Mouse (Mus musculus): ENCODE measurements around the gene Tbcel.

Tbcel gene

DNA sequence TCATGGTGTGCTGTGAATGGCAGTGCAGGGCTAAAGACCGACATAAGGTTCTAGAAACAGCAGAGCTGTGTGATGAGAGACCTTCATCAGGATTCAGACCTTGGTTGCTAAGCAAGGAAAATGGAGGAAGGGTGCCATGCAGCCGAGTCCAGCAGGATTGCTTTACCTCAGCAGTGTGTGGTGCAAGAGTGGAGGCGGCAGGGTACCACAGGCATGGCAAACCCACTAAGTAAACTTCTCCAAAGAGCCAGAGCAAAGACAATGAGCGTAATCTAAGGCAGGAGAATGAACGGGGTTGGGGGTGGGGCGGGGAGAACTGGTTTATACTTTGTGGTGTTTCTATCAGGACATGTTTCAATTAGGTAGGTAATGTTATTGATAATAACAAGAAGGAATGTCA, 58.6 kb downstream of the Tbcel start:
- no peak for DNase-seq (ENCODE audit: low read depth, low spot score)

DNA sequence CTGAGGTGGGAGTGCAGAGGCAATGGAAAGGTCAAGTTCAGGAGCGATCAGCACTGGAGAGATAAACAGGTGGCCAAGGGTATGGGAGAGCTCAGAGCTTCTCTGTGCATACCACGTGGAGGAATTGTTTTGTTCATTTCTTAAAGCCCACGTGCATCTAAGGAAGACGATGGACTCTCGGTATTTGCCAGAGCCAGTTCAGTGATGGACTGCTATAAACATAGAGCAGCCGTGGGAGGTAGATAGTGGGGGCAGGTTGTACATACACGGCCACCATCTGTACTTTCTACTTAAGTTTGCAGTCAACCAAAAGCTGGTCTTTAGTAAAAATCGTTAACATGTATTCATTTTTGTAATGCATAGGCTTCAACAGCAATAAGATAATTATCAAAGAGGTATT, 65.5 kb downstream of the Tbcel start:
- DNase-seq (ENCODE audit: low read depth, low spot score), result no peak

DNA sequence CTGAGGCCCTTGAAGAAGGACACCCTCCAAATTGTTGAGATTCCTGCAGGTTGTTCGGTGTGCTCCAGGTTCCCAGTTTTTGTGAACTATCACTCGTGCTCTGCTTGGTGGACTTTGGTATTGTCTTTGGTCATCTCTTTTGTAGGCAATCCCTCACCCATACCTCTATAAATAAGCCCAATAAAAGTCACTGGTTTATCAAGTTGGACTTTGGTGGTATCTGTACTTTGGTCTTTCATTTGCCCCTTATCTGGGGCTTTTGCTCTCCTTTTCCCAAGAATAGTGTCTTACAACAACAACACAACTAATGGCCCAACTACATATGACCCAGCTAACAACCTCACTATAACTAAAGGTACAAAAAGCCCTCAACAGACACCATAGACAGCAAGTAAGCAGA, 66.4 kb downstream of the Tbcel start:
- DNase-seq (ENCODE audit: low read depth, low spot score), result no peak

GRCm38 (mm10) chr9:42439446-42439845, 68.2 kb downstream of the Tbcel start:
- DNase-seq (ENCODE audit: low read depth, low spot score), result no peak

DNA sequence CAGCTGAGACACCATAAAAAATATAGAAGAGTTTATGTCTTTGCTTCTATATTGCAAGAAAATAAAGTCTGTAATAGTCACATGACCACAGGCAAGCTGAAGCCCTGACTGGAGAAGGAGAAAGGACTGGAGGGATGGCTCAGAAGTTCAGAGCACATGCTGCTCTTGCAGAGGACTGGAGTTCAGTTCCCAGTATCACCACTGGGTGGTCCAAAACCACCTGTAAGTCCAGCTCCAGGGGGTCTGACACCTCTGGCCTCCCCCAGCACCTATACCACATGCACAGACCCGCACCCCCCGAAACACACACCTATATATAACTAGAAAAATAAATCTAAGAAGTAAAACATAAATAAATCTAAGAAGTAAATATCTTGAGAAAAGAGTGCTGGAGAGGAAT, 75.5 kb downstream of the Tbcel start:
- DNase-seq (ENCODE audit: low read depth, low spot score), result no peak

DNA sequence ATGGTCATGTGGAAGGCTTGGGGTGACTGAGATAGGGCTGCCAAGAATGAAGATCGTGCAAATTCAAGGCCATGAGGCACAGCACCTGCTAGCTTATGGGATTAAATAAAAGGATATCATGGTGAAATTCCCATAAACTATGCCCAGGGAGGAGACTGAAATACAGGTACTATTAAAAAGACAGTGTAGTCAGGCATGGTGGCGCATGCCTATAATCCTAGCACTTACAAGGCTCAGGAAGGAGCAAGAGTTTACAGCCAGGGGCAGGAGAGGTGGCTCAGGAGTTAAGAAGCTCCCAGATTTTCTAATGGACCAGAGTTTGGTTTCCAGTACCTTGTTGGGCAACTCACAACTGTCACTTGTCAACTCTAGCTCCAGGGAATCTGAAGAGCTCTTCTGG, 76.0 kb downstream of the Tbcel start:
- no peak for DNase-seq (ENCODE audit: low read depth, low spot score)

DNA sequence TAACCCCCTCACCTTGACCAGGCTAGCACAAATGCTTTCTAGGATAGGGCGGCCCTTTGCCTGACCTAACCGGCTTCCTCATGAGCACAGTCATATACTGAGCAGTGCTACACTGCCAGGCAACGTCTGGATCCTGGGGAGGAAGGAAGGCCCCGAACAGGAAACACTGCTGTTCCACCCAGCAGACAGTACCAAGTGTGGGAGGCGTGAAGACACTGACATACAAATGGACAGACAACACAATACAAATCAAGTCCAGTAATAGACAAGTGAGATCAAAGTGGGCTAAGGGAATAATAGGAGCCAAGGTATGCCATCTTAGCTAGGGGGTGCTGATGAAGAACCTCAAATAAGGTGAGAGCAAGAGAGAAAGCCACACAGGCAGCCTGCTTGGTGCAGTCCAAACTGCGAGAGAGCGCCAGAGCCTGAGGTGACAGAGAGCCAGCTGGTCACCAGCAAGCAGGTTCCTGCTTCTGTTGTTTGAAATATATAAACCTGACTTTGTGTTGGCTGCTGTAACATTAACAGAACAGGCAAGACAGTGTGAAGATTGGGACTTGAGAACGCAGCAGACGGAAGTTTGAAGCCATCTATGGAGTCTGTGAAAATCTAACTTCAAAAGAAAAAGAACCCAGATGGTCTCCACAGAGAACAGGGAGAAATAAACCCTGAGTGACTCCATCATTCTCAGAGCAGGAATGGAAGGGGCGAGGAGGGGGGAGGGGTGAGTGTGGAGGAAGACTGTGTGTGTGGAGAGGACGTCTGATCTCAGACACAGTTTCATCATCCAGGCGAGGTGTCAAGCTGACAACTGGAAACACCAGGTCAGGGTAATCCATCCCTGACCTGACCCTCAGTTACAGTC, 79.3 kb downstream of the Tbcel start:
- no peak for DNase-seq (ENCODE audit: low read depth, low spot score)

DNA sequence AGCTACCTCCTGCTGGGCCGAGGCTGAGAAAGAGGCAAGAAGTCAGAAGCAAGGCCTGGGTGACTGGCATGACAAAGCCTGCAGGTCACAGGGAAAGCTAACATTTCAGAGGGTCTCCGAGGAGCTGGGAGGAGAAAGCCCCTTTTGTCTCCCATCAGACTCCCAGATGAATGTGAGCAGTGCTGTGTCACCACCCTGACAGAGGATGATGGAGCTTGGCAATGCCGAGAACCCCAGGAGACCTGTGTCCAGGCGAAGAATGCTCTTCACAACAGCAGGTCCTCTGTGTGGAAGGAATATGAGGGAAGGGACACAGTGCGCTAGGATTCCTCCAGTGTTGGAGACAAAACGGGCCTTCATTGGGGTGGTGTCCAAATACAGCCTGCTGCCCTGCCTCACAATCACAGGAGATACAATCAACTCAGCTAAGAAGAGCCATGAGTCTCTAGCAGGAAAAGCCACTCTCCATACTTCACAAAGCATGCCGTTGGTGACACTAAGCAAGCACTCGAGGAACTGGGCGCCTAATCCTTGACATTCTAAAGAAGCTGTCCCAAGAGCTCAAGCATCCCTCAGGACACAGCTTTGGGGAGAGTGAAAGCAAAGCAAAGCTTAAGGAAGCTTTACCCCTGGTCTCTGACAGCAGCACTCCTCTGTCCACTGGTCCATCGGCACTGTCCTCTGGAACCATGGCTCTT, 80.8 kb downstream of the Tbcel start:
- no peak for DNase-seq (ENCODE audit: low read depth, low spot score)

- DNase-seq (ENCODE audit: low read depth, low spot score), result no peak
Measured at GRCm38 (mm10) chr9:42423649-42424048, 84.0 kb downstream of the Tbcel start.

DNA sequence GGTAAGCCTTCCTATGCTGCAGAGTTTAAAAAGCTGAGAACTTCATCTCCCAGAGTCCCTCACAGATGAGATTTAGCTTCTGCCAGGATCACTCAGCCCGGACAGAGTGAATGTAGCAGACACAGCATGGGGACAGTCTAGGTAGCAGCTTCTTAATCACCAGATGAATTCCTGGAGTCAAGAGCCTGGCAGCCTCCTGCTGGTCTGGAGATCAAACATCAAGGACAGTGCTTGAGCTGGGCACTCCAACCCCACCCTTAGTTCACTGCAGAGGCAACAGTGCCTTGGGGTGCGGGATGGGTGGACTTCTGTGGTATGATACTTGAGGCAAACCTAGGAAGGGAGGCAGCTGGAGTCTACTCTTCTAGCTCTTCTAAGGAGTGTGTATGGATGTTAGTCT, 87.9 kb downstream of the Tbcel start:
- DNase-seq (ENCODE audit: low read depth, low spot score), result no peak

GRCm38 (mm10) chr9:42418786-42419185, 88.8 kb downstream of the Tbcel start:
- DNase-seq (ENCODE audit: low read depth, low spot score), result no peak

DNA sequence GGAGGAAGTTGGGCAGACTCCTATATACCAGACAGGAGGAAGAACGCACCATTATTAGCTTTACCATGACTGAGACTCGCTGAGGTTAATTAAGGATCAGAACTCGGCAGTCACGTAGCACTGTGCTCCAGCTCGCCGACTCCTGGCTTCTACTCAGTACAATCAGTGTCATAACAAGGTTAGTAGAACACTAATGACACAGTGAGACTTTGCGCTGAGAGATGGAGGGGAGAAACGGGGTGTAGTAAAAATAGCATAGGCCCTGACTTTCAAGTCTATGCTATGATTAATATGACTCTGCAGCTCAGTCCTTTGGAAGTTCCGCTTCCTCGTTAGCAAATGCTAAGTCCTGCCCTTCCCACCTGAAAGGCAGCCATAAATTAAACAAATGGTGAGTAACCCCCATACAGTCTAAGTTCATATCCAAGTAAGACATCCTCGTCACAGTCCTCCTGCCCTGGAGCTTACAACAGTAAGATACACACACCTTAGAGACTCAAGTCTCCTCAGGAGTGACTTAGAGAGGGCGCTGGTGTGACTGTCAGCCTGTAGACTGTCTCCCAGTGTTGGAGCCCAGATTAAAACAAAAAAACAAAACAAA, 90.2 kb downstream of the Tbcel start:
- no peak for DNase-seq (ENCODE audit: low read depth, low spot score)

GRCm38 (mm10) chr9:42415184-42415583, 92.4 kb downstream of the Tbcel start:
- no peak for DNase-seq (ENCODE audit: low read depth, low spot score)

DNA sequence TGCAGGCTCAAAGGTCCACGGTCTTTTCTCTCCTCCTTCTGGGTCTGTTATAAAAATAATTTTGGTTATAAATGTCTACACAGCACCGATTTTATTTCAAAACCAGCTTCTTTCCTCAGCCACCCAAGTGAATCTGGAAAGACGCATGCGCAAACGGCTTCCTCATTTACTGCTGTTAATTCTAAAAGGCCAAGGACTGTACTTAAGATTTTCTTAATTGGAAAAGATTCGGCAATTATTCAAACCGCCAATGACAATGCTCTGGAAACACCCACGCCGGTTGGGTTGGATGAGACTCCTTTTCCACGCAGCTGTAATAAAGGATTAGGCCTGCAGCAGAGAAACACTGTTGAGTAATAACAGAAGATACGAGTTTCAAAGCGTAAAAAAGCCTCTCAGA, 94.3 kb downstream of the Tbcel start:
- no peak for DNase-seq (ENCODE audit: low read depth, low spot score)

GRCm38 (mm10) chr9:42411296-42411695, 96.3 kb downstream of the Tbcel start:
- no peak for DNase-seq (ENCODE audit: low read depth, low spot score)

GRCm38 (mm10) chr9:42405736-42406135, 101.9 kb downstream of the Tbcel start:
- DNase-seq (ENCODE audit: low read depth, low spot score), result no peak

GRCm38 (mm10) chr9:42401486-42401885, 106.1 kb downstream of the Tbcel start:
- no peak for DNase-seq (ENCODE audit: low read depth, low spot score)

- DNase-seq (ENCODE audit: low read depth, low spot score), result no peak
Measured at GRCm38 (mm10) chr9:42399829-42400228, 107.8 kb downstream of the Tbcel start, which contains the start of gene Tecta. Gene Tecta, minus strand, starts transcription at chr9:42399929.

DNA sequence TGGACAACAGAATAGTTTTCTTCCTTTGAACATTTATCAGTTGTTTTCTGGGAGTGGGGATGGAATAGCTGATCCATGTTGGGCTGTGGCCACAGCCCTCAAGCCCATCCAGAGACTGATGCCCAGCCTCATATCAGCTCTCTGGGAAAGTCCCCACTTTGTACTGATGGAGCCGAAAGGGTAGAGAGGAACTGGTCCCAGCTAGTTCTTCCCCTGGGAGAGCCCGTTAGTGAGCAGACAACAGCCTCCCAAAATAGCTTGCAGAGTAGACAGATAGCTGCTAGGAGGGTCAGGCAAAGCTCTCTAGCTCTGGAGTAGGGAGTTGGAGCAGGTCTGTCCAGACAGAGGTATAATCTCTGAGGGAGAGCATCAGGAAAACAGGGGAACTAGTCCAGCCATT, 111.5 kb downstream of the Tbcel start:
- no peak for DNase-seq (ENCODE audit: low read depth, low spot score)

GRCm38 (mm10) chr9:42394903-42395302, 112.7 kb downstream of the Tbcel start:
- DNase-seq (ENCODE audit: low read depth, low spot score), result no peak

- DNase-seq (ENCODE audit: low read depth, low spot score), result no peak
Measured at GRCm38 (mm10) chr9:42394321-42394720, 113.3 kb downstream of the Tbcel start.

DNA sequence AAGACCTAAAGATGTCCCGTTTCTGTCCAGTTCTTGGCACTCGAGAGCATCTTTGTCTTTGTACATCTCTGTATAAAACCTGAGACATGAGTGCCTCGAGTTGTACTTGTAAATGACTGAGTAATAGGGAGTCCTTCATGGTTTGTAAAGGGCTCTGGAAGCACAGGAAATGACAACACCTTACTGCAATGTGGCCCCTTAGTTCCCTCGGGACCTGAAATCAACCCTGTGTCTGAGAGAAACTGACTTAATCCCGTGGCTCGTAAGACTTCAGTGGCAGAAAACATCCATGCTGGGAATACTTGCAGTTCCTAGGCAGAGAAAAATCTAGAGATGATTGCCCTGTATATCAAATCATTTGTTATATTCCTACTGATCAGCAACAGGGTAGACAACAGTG, 114.7 kb downstream of the Tbcel start:
- DNase-seq (ENCODE audit: low read depth, low spot score), result no peak

- no peak for DNase-seq (ENCODE audit: low read depth, low spot score)
Measured at GRCm38 (mm10) chr9:42388490-42388889, 119.1 kb downstream of the Tbcel start.
